Mouse (Mus musculus): Measurements from ENCODE around the gene BC048562. TPM values are rescaled to one million over a fixed set of nuclear protein-coding genes. Genes with fewer than 3 reads are reported as not detected.

Gene BC048562
- total and polyA plus RNA-seq, 3 experiments: not detected

DNA sequence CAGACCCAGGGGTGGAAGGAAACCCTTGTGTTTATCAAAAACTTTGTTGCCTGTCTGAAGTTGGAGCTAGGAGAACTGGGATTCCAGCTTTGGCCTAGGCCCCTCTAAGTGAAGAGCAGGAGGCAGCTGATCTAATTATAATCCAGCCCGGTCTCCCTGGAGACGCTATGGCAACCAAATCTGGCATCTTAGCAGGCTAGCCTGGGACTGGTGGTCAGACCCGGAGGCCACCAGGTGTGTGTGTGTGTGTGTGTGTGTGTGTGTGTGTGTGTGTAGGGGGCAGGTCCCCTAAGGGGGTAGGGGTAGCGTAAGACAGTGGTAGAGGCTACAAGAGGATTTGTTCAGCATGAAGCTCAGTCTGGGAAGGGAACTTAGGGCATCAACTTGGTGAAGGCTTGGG, 13.6 kb downstream of the BC048562 start:
- no peak for TF ChIP-seq USF2 (IDR thresholded peaks at IDR 0.05; ENCODE audit: borderline replicate concordance in 1 of 2, insufficient read depth in 1 of 2, low read depth in 1 of 2, low read length in 2 of 2)
- no peak for TF ChIP-seq USF1 (IDR thresholded peaks at IDR 0.05; ENCODE audit: low read depth, low read length)
- no peak for TF ChIP-seq POLR2A (IDR thresholded peaks at IDR 0.05; ENCODE audit: control insufficient read depth in 1 of 2, insufficient read depth in 1 of 2, low read depth in 1 of 2, low read length in 2 of 2, poor library complexity in 1 of 2)
- no peak for TF ChIP-seq CHD2 (IDR thresholded peaks at IDR 0.05; ENCODE audit: low read length)
- no peak for TF ChIP-seq RCOR1 (IDR thresholded peaks at IDR 0.05; ENCODE audit: low read depth, low read length)
- no peak for TF ChIP-seq ZNF384 (IDR thresholded peaks at IDR 0.05; ENCODE audit: low read depth, low read length)
- TF ChIP-seq ZC3H11A (IDR thresholded peaks at IDR 0.05; ENCODE audit: low read depth, low read length): no peak
- TF ChIP-seq MYC (IDR thresholded peaks at IDR 0.05; ENCODE audit: low read depth, low read length): no peak
- no peak for TF ChIP-seq TAL1 (IDR thresholded peaks at IDR 0.05; ENCODE audit: low read length)
- no peak for TF ChIP-seq MXI1 (IDR thresholded peaks at IDR 0.05; ENCODE audit: low read depth, low read length)
- no peak for TF ChIP-seq MAFK (IDR thresholded peaks at IDR 0.05; ENCODE audit: borderline replicate concordance, low read depth, low read length)
- TF ChIP-seq MAX (IDR thresholded peaks at IDR 0.05; ENCODE audit: low read length): no peak
- TF ChIP-seq NRF1 (IDR thresholded peaks at IDR 0.05; ENCODE audit: insufficient read depth, low read depth, low read length, poor library complexity, severe bottlenecking): no peak
- no peak for TF ChIP-seq HCFC1 (IDR thresholded peaks at IDR 0.05; ENCODE audit: low read depth, low read length)
- H3K9me3 ChIP-seq (replicated peaks; ENCODE audit: insufficient read depth, low read length): no peaks in the 10 kb centered on the region
- H3K79me2 ChIP-seq (ENCODE audit: control insufficient read depth, insufficient read depth, low read length, poor library complexity): peaks cover 5% of the 10 kb centered on the region
- no peaks in the 10 kb centered on the region for H3K27me3 ChIP-seq (ENCODE audit: control insufficient read depth in 1 of 2, insufficient read depth in 2 of 2, low read length in 2 of 2)
- peak; percentile 38 for DNase-seq (ENCODE audit: low read depth, low spot score)
- peaks cover 20 to 45% of the 10 kb centered on the region in 2 experiments for H3K4me1 ChIP-seq (ENCODE audit: control insufficient read depth in 1 of 2, insufficient read depth in 2 of 2, low read length in 2 of 2)
- H3K9ac ChIP-seq (ENCODE audit: control insufficient read depth, low read depth, low read length, poor library complexity, severe bottlenecking): peak overlapping the region; percentile 0; the same call in 1 of the 2 replicates
- H3K36me3 ChIP-seq (ENCODE audit: control insufficient read depth in 1 of 2, insufficient read depth in 2 of 2, low read length in 2 of 2): peaks cover 0 to 20% of the 10 kb centered on the region in 2 experiments; a peak in 2 of 4 replicates
- peak overlapping the region; percentile 69 to 80; a peak in 1 of 4 replicates for H3K4me3 ChIP-seq (ENCODE audit: control insufficient read depth in 1 of 2, insufficient read depth in 1 of 2, low read depth in 2 of 2, low read length in 2 of 2)
- peak overlapping the region; percentile 5; the same call in 1 of the 2 replicates for H3K27ac ChIP-seq (ENCODE audit: control insufficient read depth, low read depth, low read length)

DNA sequence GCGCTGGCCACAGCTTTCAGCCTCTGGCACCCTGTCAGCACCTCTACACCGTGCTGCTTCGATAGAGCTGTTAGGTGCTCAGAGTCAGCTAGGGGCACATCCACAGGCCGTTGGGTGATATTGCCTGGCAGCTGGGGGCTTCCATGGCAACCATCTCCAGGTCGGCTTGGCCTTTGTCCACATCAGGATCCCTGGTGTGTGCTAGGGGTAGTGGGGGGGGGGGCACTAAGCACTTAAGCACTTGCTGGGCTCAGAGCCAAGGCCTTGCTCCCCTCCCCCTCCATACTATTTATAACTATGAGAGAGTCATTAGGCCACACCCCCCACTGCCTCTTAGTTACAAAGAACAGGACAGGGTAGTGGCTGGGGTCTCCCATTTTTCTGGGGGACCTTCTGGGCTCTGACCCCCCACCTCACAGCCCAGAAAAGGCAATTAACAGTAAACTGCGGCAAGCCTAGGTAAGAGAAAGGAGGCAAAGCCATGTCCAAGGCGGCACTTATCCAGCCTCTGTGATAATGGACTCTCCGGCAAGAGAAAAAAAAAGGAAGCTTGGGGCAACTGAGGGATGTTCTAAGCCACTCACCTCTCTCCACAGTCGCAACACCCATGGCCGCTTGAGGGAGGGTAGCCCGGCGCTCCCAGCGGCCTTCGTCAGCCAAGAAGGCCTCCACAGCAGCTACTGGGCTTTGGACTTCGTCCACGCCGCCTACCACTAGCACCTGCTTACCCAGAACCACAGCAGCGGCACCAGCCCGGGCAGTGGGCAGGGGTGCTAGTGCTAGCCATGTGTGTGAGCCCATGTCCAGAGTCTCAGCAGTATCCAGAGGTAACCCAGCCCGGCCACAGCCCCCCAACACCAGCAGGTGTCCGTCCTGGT, 14.2 kb downstream of the BC048562 start:
- Histone ChIP-seq H3K79me2 (ENCODE audit: control insufficient read depth, insufficient read depth, low read length, poor library complexity) (peaks cover 5% of the 10 kb centered on the region), H3K4me1 (ENCODE audit: control insufficient read depth in 1 of 2, insufficient read depth in 2 of 2, low read length in 2 of 2) (peaks cover 20 to 49% of the 10 kb centered on the region in 2 experiments), H3K27me3 (ENCODE audit: control insufficient read depth in 1 of 2, insufficient read depth in 2 of 2, low read length in 2 of 2) (no peaks in the 10 kb centered on the region), H3K9ac (ENCODE audit: control insufficient read depth, low read depth, low read length, poor library complexity, severe bottlenecking) (peak overlapping the region; percentile 74), H3K4me3 (ENCODE audit: control insufficient read depth in 1 of 2, insufficient read depth in 1 of 2, low read depth in 2 of 2, low read length in 2 of 2) (peak overlapping the region; percentile 69 to 80), H3K36me3 (ENCODE audit: control insufficient read depth in 1 of 2, insufficient read depth in 2 of 2, low read length in 2 of 2) (peaks cover 0 to 21% of the 10 kb centered on the region in 2 experiments; a peak in 2 of 4 replicates), H3K9me3 (replicated peaks; ENCODE audit: insufficient read depth, low read length) (no peaks in the 10 kb centered on the region), H3K27ac (ENCODE audit: control insufficient read depth, low read depth, low read length) (peak overlapping the region; percentile 90)
- DNase-seq (ENCODE audit: low read depth, low spot score): peak; percentile 80
- TF ChIP-seq RAD21 (IDR thresholded peaks at IDR 0.05; ENCODE audit: low read depth, low read length) (no peak), BHLHE40 (IDR thresholded peaks at IDR 0.05; ENCODE audit: borderline replicate concordance, low read depth, low read length) (no peak), ZC3H11A (IDR thresholded peaks at IDR 0.05; ENCODE audit: low read depth, low read length) (no peak), MYC (IDR thresholded peaks at IDR 0.05; ENCODE audit: low read depth, low read length) (no peak), TCF12 (IDR thresholded peaks at IDR 0.05; ENCODE audit: low read depth, low read length) (0 out of 2 replicates have a peak, but pooled peaks have one; percentile 13), HCFC1 (IDR thresholded peaks at IDR 0.05; ENCODE audit: low read depth, low read length) (no peak), ETS1 (IDR thresholded peaks at IDR 0.05; ENCODE audit: low read depth, low read length) (peak; percentile 59), GATA1 (IDR thresholded peaks at IDR 0.05; ENCODE audit: low read depth, low read length) (no peak), ZNF384 (IDR thresholded peaks at IDR 0.05; ENCODE audit: low read depth, low read length) (peak; percentile 81), CHD1 (IDR thresholded peaks at IDR 0.05; ENCODE audit: low read depth, low read length) (peak; percentile 51), MAZ (IDR thresholded peaks at IDR 0.05; ENCODE audit: low read depth, low read length) (0 out of 2 replicates have a peak, but pooled peaks have one; percentile 44), TAL1 (IDR thresholded peaks at IDR 0.05; ENCODE audit: low read length) (no peak), EP300 (IDR thresholded peaks at IDR 0.05; ENCODE audit: low read depth in 1 of 2, low read length in 2 of 2) (peak in 1 of 2 experiments; percentile 37; a peak in 1 of 4 replicates), TBP (IDR thresholded peaks at IDR 0.05; ENCODE audit: low read depth, low read length) (peak; percentile 40; the same call in 1 of the 2 replicates), MEF2A (IDR thresholded peaks at IDR 0.05; ENCODE audit: extremely low read depth, insufficient replicate concordance, low read depth, low read length, poor library complexity, severe bottlenecking) (peak; percentile 84), NELFE (IDR thresholded peaks at IDR 0.05; ENCODE audit: low read depth, low read length) (peak; percentile 30; the same call in 1 of the 2 replicates), POLR2AphosphoS5 (IDR thresholded peaks at IDR 0.05; ENCODE audit: borderline replicate concordance, low read depth, low read length) (no peak), SIN3A (IDR thresholded peaks at IDR 0.05; ENCODE audit: low read length) (peak; percentile 51; the same call in 1 of the 2 replicates), GABPA (IDR thresholded peaks at IDR 0.05; ENCODE audit: low read depth, low read length) (no peak)
